Comparison of ENCODE assay signal across 15 mouse cellular contexts in the genomic region with DNA sequence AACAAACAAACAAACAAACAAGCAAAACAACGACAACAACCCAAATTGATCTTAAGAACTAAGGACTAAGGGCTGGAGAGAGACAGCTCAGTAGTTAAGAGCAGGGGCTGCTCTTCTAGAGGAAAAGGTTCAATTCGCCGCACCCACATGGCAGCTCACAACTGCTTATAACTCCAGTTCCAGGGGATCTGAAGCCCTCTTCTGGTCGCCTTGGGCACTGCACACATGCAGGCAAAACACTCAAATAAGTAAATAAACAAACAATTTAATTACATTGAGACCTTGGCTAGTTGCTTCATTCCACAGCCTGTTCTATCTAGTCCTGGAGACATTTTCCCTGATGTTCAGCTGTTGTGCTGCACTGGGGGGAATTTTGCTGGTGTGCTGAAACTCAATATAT. TPM values are rescaled to one million over a fixed set of nuclear protein-coding genes. Genes with fewer than 3 reads are reported as not detected.
DNase-seq lines count a peak whose midpoint lies in the region; ATAC-seq and TF ChIP-seq lines count a peak whose summit lies in the region.
"Had no signal": no experiment of that assay in that cellular context is flagged by ENCODE, and none has a peak within 500 bp of the region (broad histone marks: within the 10 kb centered on the region; RNA-seq: fewer than 3 reads in every experiment).

No protein-coding gene starts in this region.

- H3K79me2 ChIP-seq in MEL (ENCODE audit: control insufficient read depth, insufficient read depth, low read length, poor library complexity), result no peaks in the 10 kb centered on the region

- DNase-seq in kidney, postnatal 25 days, result peak; percentile 41 to 53
- DNase-seq in A20 (ENCODE audit: low read depth, low spot score) (peak; percentile 74), MEL (ENCODE audit: low read depth, low spot score) (peak; percentile 77)
- DNase-seq in urinary bladder, postnatal 36 days (ENCODE audit: low spot score in 2 of 2), result no peak
- no peak for DNase-seq in left cerebral cortex, adult 9 months (ENCODE audit: low spot score in 2 of 2)
- DNase-seq in ovary, postnatal 14 days (ENCODE audit: low spot score), result no peak
- DNase-seq: cerebellum, adult 9-10 months; heart, adult 18-20 months had no signal

- no peak for TF ChIP-seq EP300 in MEL (IDR thresholded peaks at IDR 0.05; ENCODE audit: low read depth in 1 of 2, low read length in 2 of 2)

- TF ChIP-seq CTCF in MEL (IDR thresholded peaks at IDR 0.05 in 2 of 3, conservative IDR thresholded peaks at IDR 0.05 in 1 of 3; ENCODE audit: control insufficient read depth in 1 of 3, insufficient read depth in 1 of 3, low read depth in 2 of 3, low read length in 3 of 3, poor library complexity in 1 of 3, severe bottlenecking in 1 of 3), result peak; percentile 75 to 84 (median 79)

- 73% methylated on average over 4 of the region's 4 CpGs for WGBS in kidney, embryonic 15.5 days

- TF ChIP-seq RAD21 in MEL (IDR thresholded peaks at IDR 0.05; ENCODE audit: low read depth, low read length), result peak; percentile 70

- H3K36me3 ChIP-seq in kidney, embryonic 15.5 days, result no peaks in the 10 kb centered on the region
- H3K36me3 ChIP-seq in MEL (ENCODE audit: control insufficient read depth in 1 of 2, insufficient read depth in 2 of 2, low read length in 2 of 2), result no peaks in the 10 kb centered on the region
- H3K36me3 ChIP-seq: hindbrain, embryonic 15.5 days had no signal

- H3K9ac ChIP-seq in kidney, embryonic 15.5 days, result no peak overlapping the region
- no peak overlapping the region for H3K9ac ChIP-seq in MEL (ENCODE audit: control insufficient read depth, low read depth, low read length, poor library complexity, severe bottlenecking)
- H3K9ac ChIP-seq: hindbrain, embryonic 15.5 days had no signal

- H3K4me1 ChIP-seq in kidney, embryonic 15.5 days, result no peaks in the 10 kb centered on the region
- H3K4me1 ChIP-seq in MEL (ENCODE audit: control insufficient read depth in 1 of 2, insufficient read depth in 2 of 2, low read length in 2 of 2), result no peaks in the 10 kb centered on the region
- H3K4me1 ChIP-seq: hindbrain, embryonic 15.5 days had no signal

- H3K27ac ChIP-seq in kidney, embryonic 15.5 days, result no peak overlapping the region
- no peak overlapping the region for H3K27ac ChIP-seq in MEL (ENCODE audit: control insufficient read depth, low read depth, low read length)
- H3K27ac ChIP-seq: hindbrain, embryonic 15.5 days had no signal

- H3K27me3 ChIP-seq in kidney, embryonic 15.5 days, result no peaks in the 10 kb centered on the region
- H3K27me3 ChIP-seq in MEL (ENCODE audit: control insufficient read depth in 1 of 2, insufficient read depth in 2 of 2, low read length in 2 of 2), result no peaks in the 10 kb centered on the region
- H3K27me3 ChIP-seq: hindbrain, embryonic 15.5 days had no signal

- H3K4me3 ChIP-seq in kidney, embryonic 15.5 days (replicated peaks), result no peak overlapping the region
- no peak overlapping the region for H3K4me3 ChIP-seq in MEL (ENCODE audit: control insufficient read depth in 1 of 2, insufficient read depth in 1 of 2, low read depth in 2 of 2, low read length in 2 of 2)
- H3K4me3 ChIP-seq: erythroblast, embryonic 14.5 days; hindbrain, embryonic 15.5 days; megakaryocyte, embryonic 14.5 days had no signal

- H3K9me3 ChIP-seq in kidney, embryonic 15.5 days (replicated peaks), result no peaks in the 10 kb centered on the region
- no peaks in the 10 kb centered on the region for H3K9me3 ChIP-seq in MEL (replicated peaks; ENCODE audit: insufficient read depth, low read length)
- H3K9me3 ChIP-seq: hindbrain, embryonic 15.5 days had no signal

- TF ChIP-seq POLR2A in MEL (IDR thresholded peaks at IDR 0.05; ENCODE audit: control insufficient read depth in 1 of 2, insufficient read depth in 1 of 2, low read depth in 1 of 2, low read length in 2 of 2, poor library complexity in 1 of 2), result no peak

- no peak overlapping the region for H3K4me2 ChIP-seq in kidney, embryonic 15.5 days
- H3K4me2 ChIP-seq: hindbrain, embryonic 15.5 days had no signal

- ATAC-seq in kidney, embryonic 15.5 days (replicated peaks; ENCODE audit: low FRiP score), result no peak
- ATAC-seq in megakaryocyte, adult 5-6 weeks (ENCODE audit: poor library complexity, severe bottlenecking), result 0 out of 2 replicates have a peak, but pooled peaks have one; percentile 35

TF ChIP-seq in MEL, 35 proteins besides CTCF, POLR2A, EP300 and RAD21 (continues in another document):
- TF ChIP-seq TCF12 (IDR thresholded peaks at IDR 0.05; ENCODE audit: low read depth, low read length), result no peak
- no peak for TF ChIP-seq CHD2 (IDR thresholded peaks at IDR 0.05; ENCODE audit: low read length)
- no peak for TF ChIP-seq NRF1 (IDR thresholded peaks at IDR 0.05; ENCODE audit: insufficient read depth, low read depth, low read length, poor library complexity, severe bottlenecking)
- TF ChIP-seq POLR2AphosphoS2 (IDR thresholded peaks at IDR 0.05; ENCODE audit: low read length), result no peak
- TF ChIP-seq POLR2AphosphoS5 (IDR thresholded peaks at IDR 0.05; ENCODE audit: borderline replicate concordance, low read depth, low read length), result no peak
- peak; percentile 80 for TF ChIP-seq MYC (IDR thresholded peaks at IDR 0.05; ENCODE audit: low read depth, low read length)
- TF ChIP-seq TAL1 (IDR thresholded peaks at IDR 0.05; ENCODE audit: low read length), result no peak
- TF ChIP-seq MXI1 (IDR thresholded peaks at IDR 0.05; ENCODE audit: low read depth, low read length), result peak; percentile 27; the same call in 1 of the 2 replicates
- TF ChIP-seq ZMIZ1 (IDR thresholded peaks at IDR 0.05; ENCODE audit: low read depth, low read length), result no peak
- no peak for TF ChIP-seq USF1 (IDR thresholded peaks at IDR 0.05; ENCODE audit: low read depth, low read length)
- no peak for TF ChIP-seq HCFC1 (IDR thresholded peaks at IDR 0.05; ENCODE audit: low read depth, low read length)
- no peak for TF ChIP-seq MAX (IDR thresholded peaks at IDR 0.05; ENCODE audit: low read length)
- TF ChIP-seq ZC3H11A (IDR thresholded peaks at IDR 0.05; ENCODE audit: low read depth, low read length), result peak; percentile 75
- no peak for TF ChIP-seq RCOR1 (IDR thresholded peaks at IDR 0.05; ENCODE audit: low read depth, low read length)
- TF ChIP-seq MAFK (IDR thresholded peaks at IDR 0.05; ENCODE audit: borderline replicate concordance, low read depth, low read length), result no peak
- no peak for TF ChIP-seq KAT2A (conservative IDR thresholded peaks at IDR 0.05; ENCODE audit: low read depth, low read length)
- peak; percentile 80 for TF ChIP-seq SMC3 (IDR thresholded peaks at IDR 0.05; ENCODE audit: low read depth, low read length)
- TF ChIP-seq ZNF384 (IDR thresholded peaks at IDR 0.05; ENCODE audit: low read depth, low read length), result 0 out of 2 replicates have a peak, but pooled peaks have one; percentile 21
- TF ChIP-seq USF2 (IDR thresholded peaks at IDR 0.05; ENCODE audit: borderline replicate concordance in 1 of 2, insufficient read depth in 1 of 2, low read depth in 1 of 2, low read length in 2 of 2), result no peak
- no peak for TF ChIP-seq ETS1 (IDR thresholded peaks at IDR 0.05; ENCODE audit: low read depth, low read length)
- no peak for TF ChIP-seq ZKSCAN1 (IDR thresholded peaks at IDR 0.05; ENCODE audit: low read depth, low read length)
- TF ChIP-seq GATA1 (IDR thresholded peaks at IDR 0.05; ENCODE audit: low read depth, low read length), result no peak
- no peak for TF ChIP-seq MEF2A (IDR thresholded peaks at IDR 0.05; ENCODE audit: extremely low read depth, insufficient replicate concordance, low read depth, low read length, poor library complexity, severe bottlenecking)
- no peak for TF ChIP-seq MAZ (IDR thresholded peaks at IDR 0.05; ENCODE audit: low read depth, low read length)
- no peak for TF ChIP-seq MYB (IDR thresholded peaks at IDR 0.05; ENCODE audit: low read depth, low read length)
- TF ChIP-seq GABPA (IDR thresholded peaks at IDR 0.05; ENCODE audit: low read depth, low read length), result no peak

RNA-seq across cellular contexts. Expression of a gene that starts 5.1 kb away (rescaled TPM):
- 163 and 180 TPM in 2 replicates for polyA plus RNA-seq in kidney, embryonic 15.5 days (2015; fragmentation: Nextera tagmentation; extraction: Ambion mirVana)
- not detected in 2 replicates for total RNA-seq in MEL (2012; rRNA removed)
- not detected for polyA plus RNA-seq in MEL (2012; ENCODE audit: insufficient read depth in 1 of 2, insufficient read length in 2 of 2, low read depth in 1 of 2, low replicate concordance in 2 of 2, missing spikeins in 1 of 2)
- total RNA-seq in megakaryocyte, adult 5-6 weeks (2015), result 0.39 and 0.58 TPM in 2 replicates
- total RNA-seq in megakaryocyte, adult 5-6 weeks (2017), result 0.44 and 2.0 TPM in 2 replicates
- total RNA-seq: heart, adult 18-20 months had no signal
- polyA plus RNA-seq: erythroblast, embryonic 14.5 days; stomach, embryonic 14.5 days had no signal

RNA-seq across cellular contexts. Expression of a gene that starts 22.1 kb away (rescaled TPM):
- not detected in 2 replicates for polyA plus RNA-seq in kidney, embryonic 15.5 days (2015; fragmentation: Nextera tagmentation; extraction: Ambion mirVana)
- total RNA-seq in MEL (2012; rRNA removed), result not detected in 2 replicates
- not detected for polyA plus RNA-seq in MEL (2012; ENCODE audit: insufficient read depth in 1 of 2, insufficient read length in 2 of 2, low read depth in 1 of 2, low replicate concordance in 2 of 2, missing spikeins in 1 of 2)
- total RNA-seq in megakaryocyte, adult 5-6 weeks (2015), result not detected in 2 replicates
- total RNA-seq in megakaryocyte, adult 5-6 weeks (2017), result not detected in 2 replicates
- total RNA-seq: heart, adult 18-20 months; neutrophil, adult 5-6 weeks had no signal
- polyA plus RNA-seq: erythroblast, embryonic 14.5 days; stomach, embryonic 14.5 days had no signal

RNA-seq across cellular contexts. Expression of a gene that starts 23.4 kb away (rescaled TPM):
- 1.1 and 1.3 TPM in 2 replicates for polyA plus RNA-seq in kidney, embryonic 15.5 days (2015; fragmentation: Nextera tagmentation; extraction: Ambion mirVana)
- total RNA-seq in MEL (2012; rRNA removed), result 14.4 TPM in 2 replicates
- polyA plus RNA-seq in MEL (2012; ENCODE audit: insufficient read depth in 1 of 2, insufficient read length in 2 of 2, low read depth in 1 of 2, low replicate concordance in 2 of 2, missing spikeins in 1 of 2), result 10 to 100 TPM in 1 of 2 experiments, not detected in 1; 20.5 TPM
- 55.3 and 56.5 TPM in 2 replicates for total RNA-seq in megakaryocyte, adult 5-6 weeks (2015)
- total RNA-seq in megakaryocyte, adult 5-6 weeks (2017), result 68.1 and 75.0 TPM in 2 replicates
- polyA plus RNA-seq: erythroblast, embryonic 14.5 days had no signal

RNA-seq across cellular contexts. Expression of a gene that starts 30.4 kb away (rescaled TPM):
- polyA plus RNA-seq in kidney, embryonic 15.5 days (2015; fragmentation: Nextera tagmentation; extraction: Ambion mirVana), result 115 and 118 TPM in 2 replicates
- 132 and 145 TPM in 2 replicates for total RNA-seq in MEL (2012; rRNA removed)
- 100 to 1,000 TPM in 1 of 2 experiments, 10 to 100 TPM in 1; 86.1 to 239 TPM for polyA plus RNA-seq in MEL (2012; ENCODE audit: insufficient read depth in 1 of 2, insufficient read length in 2 of 2, low read depth in 1 of 2, low replicate concordance in 2 of 2, missing spikeins in 1 of 2)
- total RNA-seq in megakaryocyte, adult 5-6 weeks (2015), result 73.6 and 74.9 TPM in 2 replicates
- total RNA-seq in megakaryocyte, adult 5-6 weeks (2017), result 91.4 and 96.4 TPM in 2 replicates

RNA-seq across cellular contexts. Expression of a gene that starts 33.7 kb away (rescaled TPM):
- polyA plus RNA-seq in kidney, embryonic 15.5 days (2015; fragmentation: Nextera tagmentation; extraction: Ambion mirVana), result 0.59 and 2.1 TPM in 2 replicates
- not detected in 2 replicates for total RNA-seq in MEL (2012; rRNA removed)
- polyA plus RNA-seq in MEL (2012; ENCODE audit: insufficient read depth in 1 of 2, insufficient read length in 2 of 2, low read depth in 1 of 2, low replicate concordance in 2 of 2, missing spikeins in 1 of 2), result not detected
- 0.13 and 0.21 TPM in 2 replicates for total RNA-seq in megakaryocyte, adult 5-6 weeks (2015)
- total RNA-seq in megakaryocyte, adult 5-6 weeks (2017), result not detected in 2 replicates
- total RNA-seq: heart, adult 18-20 months had no signal
- polyA plus RNA-seq: stomach, embryonic 14.5 days had no signal

Comparison
In these comparisons a context has a peak if more than half of its experiments do, and no peak if none do; other contexts are left out.
1. DNase-seq: peak in kidney, postnatal 25 days (2 of 2), A20 (single experiment) and MEL (single experiment); none in urinary bladder, postnatal 36 days (0 of 2), left cerebral cortex, adult 9 months (0 of 2) and ovary, postnatal 14 days (single experiment).